16 mouse cellular contexts compared by ENCODE assay signal in the genomic region with DNA sequence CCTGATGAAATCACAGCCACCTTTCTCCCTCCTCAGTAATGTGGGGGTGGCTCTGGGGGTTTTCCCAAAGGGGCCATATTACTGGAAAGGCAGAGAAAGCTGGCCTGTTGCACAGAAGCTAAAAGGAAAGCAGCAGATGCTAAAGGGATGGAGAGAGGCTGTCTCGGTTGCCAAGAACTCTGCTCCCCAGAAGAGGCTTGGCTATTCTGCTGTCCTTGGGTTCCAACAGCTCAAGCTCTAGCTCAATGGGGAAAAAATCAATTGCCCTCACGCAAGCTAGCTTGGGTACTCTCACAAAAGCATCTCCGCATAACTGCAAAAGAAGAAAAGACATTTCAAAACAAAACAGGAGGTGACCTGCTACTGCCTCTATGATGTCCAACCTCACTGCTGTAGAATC.
DNase-seq lines count a peak whose midpoint lies in the region; TF ChIP-seq lines count a peak whose summit lies in the region.
"Had no signal": no experiment of that assay in that cellular context is flagged by ENCODE, and none has a peak within 500 bp of the region (broad histone marks: within the 10 kb centered on the region; RNA-seq: fewer than 3 reads in every experiment).

No protein-coding gene starts in this region.

- DNase-seq in adrenal gland, adult 2 months = peak; percentile 26
- no peak for DNase-seq in adrenal gland, adult 18-20 months (ENCODE audit: low spot score in 2 of 2)
- peak; percentile 29 to 54 for DNase-seq in cerebellum, postnatal 14 days
- DNase-seq in cerebellum, adult 11 months = no peak
- peak; percentile 43 for DNase-seq in heart, adult 11 months
- DNase-seq in heart, adult 18-20 months = no peak
- DNase-seq in layer of hippocampus, adult 2 months (ENCODE audit: low spot score in 2 of 2) = no peak
- no peak for DNase-seq in layer of hippocampus, postnatal 25 days (ENCODE audit: extremely low spot score in 1 of 2, low spot score in 1 of 2)
- DNase-seq: B cell, adult 2 months; gastrocnemius, postnatal 36 days; heart, adult 2 months; heart, postnatal 14 days; kidney, adult 2 months had no signal

- no peak overlapping the region for H3K4me3 ChIP-seq in layer of hippocampus, adult 2 months
- H3K4me3 ChIP-seq: embryonic facial prominence, embryonic 12.5 days; heart, adult 2 months; heart, embryonic 15.5 days; kidney, embryonic 15.5 days had no signal

- no peak for TF ChIP-seq CTCF in layer of hippocampus, adult 2 months (conservative IDR thresholded peaks at IDR 0.05)

- H3K27ac ChIP-seq in layer of hippocampus, adult 2 months = peak overlapping the region; percentile 82; the same call in 1 of the 2 replicates
- H3K27ac ChIP-seq: embryonic facial prominence, embryonic 12.5 days; heart, adult 2 months; heart, embryonic 15.5 days; kidney, embryonic 15.5 days had no signal

Comparison
In these comparisons a context has a peak if more than half of its experiments do, and no peak if none do; other contexts are left out.
1. DNase-seq: peak in adrenal gland, adult 2 months (single experiment), cerebellum, postnatal 14 days (2 of 2) and heart, adult 11 months (single experiment); none in adrenal gland, adult 18-20 months (0 of 2), cerebellum, adult 11 months (single experiment), heart, adult 18-20 months (0 of 2), layer of hippocampus, adult 2 months (0 of 2) and layer of hippocampus, postnatal 25 days (0 of 2).